Mouse (Mus musculus) megakaryocyte progenitor cell, adult 5-6 weeks (primary cell): ENCODE measurements around the gene Sephs1. TPM values are rescaled to one million over a fixed set of nuclear protein-coding genes. Genes with fewer than 3 reads are reported as not detected.

Experiments
- total RNA-seq, 2 experiments: library from RNA; stranded (forward) in 1 of 2; stranded (reverse) in 1 of 2; fragments of 157-497, 149-512 nt in 1 of 2; fragments of 200-1000 nt in 1 of 2; gene quantifications; 2 replicates each; pipeline versions ENCODE4 v1.2.3 to v1.2.4; 2015 to 2017

Gene Sephs1
- total RNA-seq, 2 experiments from 2014 or later = 30.2 to 32.5 TPM

Other genes with a start within 250 kb of the Sephs1 start
- 22.2 and 23.8 TPM in 2 replicates for gene Prpf18, start 229.5 kb upstream of the Sephs1 start, total RNA-seq (2015)
- 63.4 and 71.7 TPM in 2 replicates for gene Prpf18, start 229.5 kb upstream of the Sephs1 start, total RNA-seq (2017)
- 0.59 and 0.64 TPM in 2 replicates for gene Bend7, start 163.7 kb upstream of the Sephs1 start, total RNA-seq (2015)
- gene Bend7, start 163.7 kb upstream of the Sephs1 start, total RNA-seq (2017) = 0.10 TPM in 1 of 2 replicates, not detected in the other
- gene Phyh, start 37.5 kb downstream of the Sephs1 start, total RNA-seq (2015) = 79.9 and 87.4 TPM in 2 replicates
- 38.5 and 41.9 TPM in 2 replicates for gene Phyh, start 37.5 kb downstream of the Sephs1 start, total RNA-seq (2017)
- gene Ucma, start 94.6 kb downstream of the Sephs1 start, total RNA-seq (2015) = not detected in 2 replicates
- gene Ucma, start 94.6 kb downstream of the Sephs1 start, total RNA-seq (2017) = not detected in 2 replicates
- gene Mcm10, start 131.2 kb downstream of the Sephs1 start, total RNA-seq (2015) = 66.4 and 68.7 TPM in 2 replicates
- 75.6 and 83.8 TPM in 2 replicates for gene Mcm10, start 131.2 kb downstream of the Sephs1 start, total RNA-seq (2017)
- gene Optn, start 182.5 kb downstream of the Sephs1 start, total RNA-seq (2015) = 6.6 and 10.1 TPM in 2 replicates
- gene Optn, start 182.5 kb downstream of the Sephs1 start, total RNA-seq (2017) = 19.8 and 30.8 TPM in 2 replicates